Mouse (Mus musculus) liver, embryonic 14.5 days (tissue): ENCODE data around the gene Trappc3.

ENCODE experiments used
- CTCF ChIP-seq: IDR thresholded peaks from 2 replicates; pipeline ENCODE4 v1.5.1; 2016; ENCODE audit warnings: antibody characterized with exemption, low read depth, control low read depth
- EP300 ChIP-seq: IDR thresholded peaks from 2 replicates; pipeline ENCODE4 v1.6.1; 2016; ENCODE audit warnings: antibody characterized with exemption, low read depth

GRCm38 (mm10) chr4:126255113-126256001 lies 6.8 kb upstream of the Trappc3 start:
- no peak for TF ChIP-seq EP300
- TF ChIP-seq CTCF, result no peak
